Mouse (Mus musculus) thymus, adult 2 months (tissue): ENCODE results near the gene Spata13.

ENCODE experiments used
- CTCF ChIP-seq: fragments of 200-500 bp; IDR thresholded peaks from 2 replicates; pipeline ENCODE4 v1.5.1; 2012; ENCODE audit warnings: mild to moderate bottlenecking, control low read depth, low read length, moderate library complexity, borderline replicate concordance; ENCODE audit not compliant: control insufficient read depth, poor library complexity, insufficient read depth; ENCODE audit errors: extremely low read depth
- POLR2A ChIP-seq: fragments of 200-500 bp; IDR thresholded peaks from 2 replicates; pipeline ENCODE4 v1.6.1; 2012; ENCODE audit warnings: mild to moderate bottlenecking, low read length, control low read depth, moderate library complexity; ENCODE audit not compliant: control insufficient read depth, poor library complexity, insufficient read depth; ENCODE audit errors: extremely low read depth

DNA sequence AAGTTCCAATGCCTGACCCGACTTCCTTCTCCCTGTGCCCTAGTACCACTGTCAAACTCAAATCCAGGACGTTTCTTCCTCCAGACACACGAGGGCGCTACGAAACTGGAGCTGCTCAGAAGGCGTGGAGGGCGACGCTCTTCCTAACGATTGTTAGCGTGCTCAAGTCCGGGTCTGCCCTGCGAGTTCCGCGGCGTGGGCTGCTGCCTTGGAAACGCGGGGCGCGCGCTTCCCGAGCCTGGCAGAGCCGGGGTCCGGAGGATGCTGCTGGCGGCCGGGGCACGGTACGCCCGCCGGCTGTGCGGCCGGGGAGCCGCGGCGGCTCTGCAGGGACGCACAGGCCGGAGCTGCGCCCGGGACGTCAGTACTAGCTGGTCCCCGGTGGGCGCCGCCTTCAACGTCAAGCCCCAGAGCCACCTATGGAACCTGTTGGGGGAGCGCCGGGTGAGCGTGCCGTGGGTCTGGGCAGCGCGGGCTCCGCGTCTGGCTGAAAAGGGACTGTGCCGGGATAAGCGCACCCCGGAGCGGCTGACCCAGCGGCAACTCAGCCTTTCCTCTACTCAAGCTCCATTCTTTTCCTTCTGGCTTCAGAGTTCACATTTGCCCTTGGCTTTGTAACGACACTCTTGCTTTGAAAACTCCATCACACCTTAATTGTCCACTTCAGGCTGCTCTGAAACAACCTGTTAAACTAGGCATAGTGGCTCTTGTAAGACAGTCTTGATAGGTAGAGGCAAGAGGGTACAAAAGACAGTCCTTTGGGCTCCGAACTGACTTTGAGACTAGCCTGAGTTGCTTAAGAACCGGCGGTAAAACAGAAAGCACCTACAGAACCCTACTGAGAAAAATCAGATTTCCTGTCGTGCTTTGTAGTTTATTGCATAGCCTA is 150.9 kb downstream of the Spata13 start, which contains the start of gene Mipep:
- TF ChIP-seq POLR2A: 0 out of 2 replicates have a peak, but pooled peaks have one; percentile 32
- TF ChIP-seq CTCF: peak; percentile 79; the same call in 1 of the 2 replicates
